Mouse (Mus musculus) ES-Bruce4 (cell line): ENCODE data around the gene Gm11060.

Experiments used
- CTCF ChIP-seq: IDR thresholded peaks from one replicate; pipeline ENCODE4 v1.8.1; 2011; ENCODE audit warnings: low read depth, low read length
- POLR2A ChIP-seq: IDR thresholded peaks from one replicate; pipeline ENCODE4 v1.8.1; 2011; ENCODE audit warnings: low read length; ENCODE audit not compliant: insufficient read depth

DNA sequence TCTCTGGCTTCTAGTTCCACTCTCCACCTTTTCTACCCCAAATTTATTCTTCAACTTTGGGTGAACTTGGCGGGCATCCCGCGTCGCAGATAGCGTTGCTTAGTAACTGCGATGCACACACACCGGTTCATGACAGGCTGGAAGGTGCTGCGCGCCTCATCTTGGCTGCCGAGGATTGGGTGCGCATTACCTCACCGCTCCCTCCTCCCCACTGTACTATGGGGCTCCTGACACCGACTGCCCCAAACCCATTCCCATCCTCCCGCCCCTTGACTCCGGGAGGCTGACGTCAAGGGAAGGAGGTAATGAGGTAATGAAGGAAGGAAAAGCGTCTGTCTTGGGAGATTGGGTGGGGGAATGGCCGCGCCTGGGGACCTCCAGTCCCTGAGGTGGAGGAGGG, 42.5 kb downstream of the Gm11060 start:
- TF ChIP-seq CTCF (no peak), POLR2A (no peak)
